ENCODE assay signal across 9 mouse cellular contexts in the genomic region with DNA sequence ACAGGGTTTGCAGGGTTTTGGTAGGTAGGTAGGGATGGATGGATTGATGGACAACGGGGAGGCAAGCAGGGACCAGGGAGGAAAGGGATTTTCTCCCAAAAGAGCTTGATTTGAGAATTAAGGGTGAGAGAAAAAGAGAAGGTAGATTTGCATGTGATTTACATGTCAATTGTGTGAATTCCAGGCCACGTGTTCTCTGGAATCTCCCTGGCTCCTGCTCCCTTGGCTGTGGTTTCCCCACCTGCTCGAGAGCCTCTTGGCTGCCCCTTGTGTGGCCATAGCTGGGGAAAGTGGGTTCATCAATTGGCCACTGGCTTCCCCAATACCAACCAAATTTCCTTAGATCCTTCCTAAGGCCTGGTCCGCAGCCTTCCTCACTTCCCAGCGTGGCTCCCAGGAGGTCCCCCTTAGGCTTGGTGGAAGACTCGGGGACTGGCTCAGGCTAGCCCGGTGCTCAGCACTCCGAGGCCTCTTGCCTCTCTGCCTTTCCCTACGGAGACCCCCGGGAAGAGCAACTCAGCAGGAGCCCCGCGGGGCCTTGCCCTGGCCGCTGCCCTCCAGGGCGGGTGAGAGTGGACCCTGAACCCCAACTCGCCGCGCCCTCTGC. TPM values are rescaled to one million over a fixed set of nuclear protein-coding genes. Genes with fewer than 3 reads are reported as not detected.
DNase-seq lines count a peak whose midpoint lies in the region; ATAC-seq and TF ChIP-seq lines count a peak whose summit lies in the region.
"Had no signal": no experiment of that assay in that cellular context is flagged by ENCODE, and none has a peak within 500 bp of the region (broad histone marks: within the 10 kb centered on the region; RNA-seq: fewer than 3 reads in every experiment).

No protein-coding gene starts in this region.

- peak overlapping the region; percentile 9 for H3K4me3 ChIP-seq in kidney, adult 2 months (ENCODE audit: insufficient read depth, low read depth, low read length)
- H3K4me3 ChIP-seq in brown adipose tissue, adult 24 weeks (ENCODE audit: insufficient read depth, low read depth, low read length) = peak overlapping the region; percentile 45
- peak overlapping the region; percentile 20 for H3K4me3 ChIP-seq in midbrain, postnatal 0 days (ENCODE audit: low read depth, low read length)

- H3K9ac ChIP-seq in midbrain, postnatal 0 days (replicated peaks; ENCODE audit: low read length, poor library complexity, severe bottlenecking) = peak overlapping the region; percentile 54

- peak; percentile 18 for ATAC-seq in inflammation-experienced regulatory T-cells, adult 6 months
- ATAC-seq in midbrain, postnatal 0 days (ENCODE audit: low FRiP score) = no peak
- no peak for ATAC-seq in erythroblast, adult 5-6 weeks (replicated peaks; ENCODE audit: low FRiP score, poor library complexity, severe bottlenecking)
- ATAC-seq: Patski had no signal

- no peak for TF ChIP-seq CTCF in kidney, adult 2 months (conservative IDR thresholded peaks at IDR 0.05; ENCODE audit: insufficient read depth, insufficient read length, low read depth, low read length)
- TF ChIP-seq CTCF in midbrain, postnatal 0 days (IDR thresholded peaks at IDR 0.05) = no peak

- H3K4me1 ChIP-seq in kidney, adult 2 months (ENCODE audit: control insufficient read depth, insufficient read depth, low read length) = no peaks in the 10 kb centered on the region
- H3K4me1 ChIP-seq in brown adipose tissue, adult 24 weeks (ENCODE audit: control insufficient read depth, insufficient read depth, insufficient read length, low read length) = peaks cover 8% of the 10 kb centered on the region; the same call in 1 of the 2 replicates
- peaks cover 8% of the 10 kb centered on the region; the same call in 1 of the 2 replicates for H3K4me1 ChIP-seq in midbrain, postnatal 0 days (ENCODE audit: insufficient read depth, low read length)

- H3K36me3 ChIP-seq in kidney, adult 2 months (ENCODE audit: control insufficient read depth, insufficient read depth, low read length) = no peaks in the 10 kb centered on the region
- H3K36me3 ChIP-seq in midbrain, postnatal 0 days (ENCODE audit: insufficient read depth, low read length) = no peaks in the 10 kb centered on the region

- WGBS in kidney, adult 2 months = 33% methylated on average over 17 of the region's 17 CpGs
- 12% methylated on average over 17 of the region's 17 CpGs for WGBS in midbrain, postnatal 0 days

- TF ChIP-seq POLR2A in kidney, adult 2 months (IDR thresholded peaks at IDR 0.05; ENCODE audit: low read depth, low read length) = no peak

- H3K27ac ChIP-seq in kidney, adult 2 months (ENCODE audit: insufficient read depth, low read depth, low read length) = no peak overlapping the region
- no peak overlapping the region for H3K27ac ChIP-seq in brown adipose tissue, adult 24 weeks (replicated peaks; ENCODE audit: low read depth, low read length)
- H3K27ac ChIP-seq in midbrain, postnatal 0 days (ENCODE audit: low read depth, low read length) = no peak overlapping the region

- no peaks in the 10 kb centered on the region for H3K27me3 ChIP-seq in kidney, adult 2 months (replicated peaks; ENCODE audit: control insufficient read depth, insufficient read depth, low read length)
- H3K27me3 ChIP-seq in midbrain, postnatal 0 days (ENCODE audit: insufficient read depth, low read length) = no peaks in the 10 kb centered on the region

- no peak for DNase-seq in kidney, adult 2 months
- DNase-seq in kidney, adult 11 months = no peak
- DNase-seq in midbrain, postnatal 0 days (ENCODE audit: low spot score) = no peak
- DNase-seq in spleen, postnatal 14 days (ENCODE audit: low spot score in 2 of 2) = no peak
- no peak for DNase-seq in T-cell, adult 2 months (ENCODE audit: low spot score)

- peak overlapping the region; percentile 47 for H3K4me2 ChIP-seq in midbrain, postnatal 0 days (ENCODE audit: low read depth, low read length, poor library complexity, severe bottlenecking)

- H3K9me3 ChIP-seq in midbrain, postnatal 0 days (ENCODE audit: low read length) = no peaks in the 10 kb centered on the region

RNA-seq across cellular contexts. Expression of a gene that starts 14.1 kb away (rescaled TPM):
- 11.9 and 13.3 TPM in 2 replicates for polyA plus RNA-seq in kidney, adult 2 months (2012; rRNA removed)
- polyA plus RNA-seq in brown adipose tissue, adult 24 weeks (2012; ENCODE audit: insufficient read depth, insufficient read length, missing spikeins) = 11.8 and 13.1 TPM in 2 replicates
- polyA plus RNA-seq in inflammation-experienced regulatory T-cells, adult 6 months (2017; shearing (Covaris generic)) = 10 to 100 TPM; 20.4 to 24.7 (median 20.9) TPM
- total RNA-seq in midbrain, postnatal 0 days (2014; rRNA removed) = 5.2 and 5.9 TPM in 2 replicates
- polyA plus RNA-seq in midbrain, postnatal 0 days (2015; fragmentation: Nextera tagmentation; extraction: Ambion mirVana) = 13.4 and 13.7 TPM in 2 replicates
- 16.1 and 17.1 TPM in 2 replicates for total RNA-seq in erythroblast, adult 5-6 weeks (2015; ENCODE audit: low replicate concordance)
- 4.4 and 6.1 TPM in 2 replicates for total RNA-seq in erythroblast, adult 5-6 weeks (2017; ENCODE audit: low replicate concordance)

RNA-seq across cellular contexts. Expression of a gene that starts 16.3 kb away (rescaled TPM):
- 0.91 and 0.95 TPM in 2 replicates for polyA plus RNA-seq in kidney, adult 2 months (2012; rRNA removed)
- polyA plus RNA-seq in brown adipose tissue, adult 24 weeks (2012; ENCODE audit: insufficient read depth, insufficient read length, missing spikeins) = not detected in 2 replicates
- polyA plus RNA-seq in inflammation-experienced regulatory T-cells, adult 6 months (2017; shearing (Covaris generic)) = 1 to 10 TPM in 1 of 3 experiments, under 1 TPM in 1, not detected in 1; 0.19 to 2.7 TPM
- 0.33 and 1.1 TPM in 2 replicates for total RNA-seq in midbrain, postnatal 0 days (2014; rRNA removed)
- 0.43 and 0.51 TPM in 2 replicates for polyA plus RNA-seq in midbrain, postnatal 0 days (2015; fragmentation: Nextera tagmentation; extraction: Ambion mirVana)
- not detected in 2 replicates for total RNA-seq in erythroblast, adult 5-6 weeks (2015; ENCODE audit: low replicate concordance)
- total RNA-seq in erythroblast, adult 5-6 weeks (2017; ENCODE audit: low replicate concordance) = not detected in 2 replicates

RNA-seq across cellular contexts. Expression of a gene that starts 32.9 kb away (rescaled TPM):
- polyA plus RNA-seq in kidney, adult 2 months (2012; rRNA removed) = 104 and 112 TPM in 2 replicates
- polyA plus RNA-seq in brown adipose tissue, adult 24 weeks (2012; ENCODE audit: insufficient read depth, insufficient read length, missing spikeins) = 13.1 and 13.4 TPM in 2 replicates
- polyA plus RNA-seq in inflammation-experienced regulatory T-cells, adult 6 months (2017; shearing (Covaris generic)) = 1 to 10 TPM; 6.2 to 8.8 (median 6.5) TPM
- total RNA-seq in midbrain, postnatal 0 days (2014; rRNA removed) = 19.6 and 22.3 TPM in 2 replicates
- polyA plus RNA-seq in midbrain, postnatal 0 days (2015; fragmentation: Nextera tagmentation; extraction: Ambion mirVana) = 11.1 and 11.9 TPM in 2 replicates
- total RNA-seq in erythroblast, adult 5-6 weeks (2015; ENCODE audit: low replicate concordance) = 0.84 TPM in 1 of 2 replicates, not detected in the other
- total RNA-seq in erythroblast, adult 5-6 weeks (2017; ENCODE audit: low replicate concordance) = 2.0 and 3.1 TPM in 2 replicates

RNA-seq across cellular contexts. Expression of a gene that starts 44.3 kb away (rescaled TPM):
- polyA plus RNA-seq in kidney, adult 2 months (2012; rRNA removed) = 1.9 and 2.5 TPM in 2 replicates
- polyA plus RNA-seq in brown adipose tissue, adult 24 weeks (2012; ENCODE audit: insufficient read depth, insufficient read length, missing spikeins) = 1.1 TPM in 1 of 2 replicates, not detected in the other
- not detected for polyA plus RNA-seq in inflammation-experienced regulatory T-cells, adult 6 months (2017; shearing (Covaris generic))
- total RNA-seq in midbrain, postnatal 0 days (2014; rRNA removed) = 1.4 and 2.7 TPM in 2 replicates
- polyA plus RNA-seq in midbrain, postnatal 0 days (2015; fragmentation: Nextera tagmentation; extraction: Ambion mirVana) = 2.4 and 3.3 TPM in 2 replicates
- 6.5 TPM in 1 of 2 replicates, not detected in the other for total RNA-seq in erythroblast, adult 5-6 weeks (2015; ENCODE audit: low replicate concordance)
- total RNA-seq in erythroblast, adult 5-6 weeks (2017; ENCODE audit: low replicate concordance) = 0.17 TPM in 1 of 2 replicates, not detected in the other

RNA-seq across cellular contexts. Expression of a gene that starts 44.5 kb away (rescaled TPM):
- polyA plus RNA-seq in kidney, adult 2 months (2012; rRNA removed) = 137 and 138 TPM in 2 replicates
- 121 and 122 TPM in 2 replicates for polyA plus RNA-seq in brown adipose tissue, adult 24 weeks (2012; ENCODE audit: insufficient read depth, insufficient read length, missing spikeins)
- polyA plus RNA-seq in inflammation-experienced regulatory T-cells, adult 6 months (2017; shearing (Covaris generic)) = 10 to 100 TPM; 61.1 to 66.7 (median 63.2) TPM
- total RNA-seq in midbrain, postnatal 0 days (2014; rRNA removed) = 42.1 and 67.7 TPM in 2 replicates
- polyA plus RNA-seq in midbrain, postnatal 0 days (2015; fragmentation: Nextera tagmentation; extraction: Ambion mirVana) = 56.6 and 63.7 TPM in 2 replicates
- 8.8 TPM in 2 replicates for total RNA-seq in erythroblast, adult 5-6 weeks (2015; ENCODE audit: low replicate concordance)
- 5.6 and 6.2 TPM in 2 replicates for total RNA-seq in erythroblast, adult 5-6 weeks (2017; ENCODE audit: low replicate concordance)
